ENCODE assay signal across 24 mouse cellular contexts in the genomic region with DNA sequence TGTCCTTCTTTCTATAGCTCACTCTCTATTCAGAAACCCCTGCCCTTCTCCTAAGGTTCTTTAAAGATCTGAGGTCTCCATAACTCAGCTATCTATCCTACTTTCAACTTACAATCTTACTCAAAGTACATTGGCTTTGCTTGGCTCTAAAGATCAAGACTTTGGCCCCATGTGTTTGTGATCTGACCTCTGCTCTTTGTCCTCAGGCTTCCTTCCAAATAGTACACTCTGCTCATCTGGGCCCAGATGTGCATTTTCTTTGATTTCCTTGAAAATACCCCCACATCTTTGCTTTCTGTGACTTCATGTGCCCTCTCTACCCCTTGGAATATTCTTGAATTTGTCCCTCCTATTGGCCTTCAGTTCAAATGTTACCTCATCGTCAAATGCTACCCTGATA.
DNase-seq lines count a peak whose midpoint lies in the region; ATAC-seq and TF ChIP-seq lines count a peak whose summit lies in the region.
"Had no signal": no experiment of that assay in that cellular context is flagged by ENCODE, and none has a peak within 500 bp of the region (broad histone marks: within the 10 kb centered on the region; RNA-seq: fewer than 3 reads in every experiment).

No protein-coding gene starts in this region.

- no peaks in the 10 kb centered on the region for H3K36me3 ChIP-seq in kidney, adult 2 months (ENCODE audit: control insufficient read depth, insufficient read depth, low read length)
- H3K36me3 ChIP-seq in kidney, embryonic 14.5 days (ENCODE audit: control insufficient read depth, insufficient read depth, low read length), result no peaks in the 10 kb centered on the region
- no peaks in the 10 kb centered on the region for H3K36me3 ChIP-seq in kidney, embryonic 15.5 days
- H3K36me3 ChIP-seq in liver, adult 2 months (ENCODE audit: control insufficient read depth, insufficient read depth, low read length), result no peaks in the 10 kb centered on the region
- H3K36me3 ChIP-seq: embryonic facial prominence, embryonic 10.5 days; embryonic facial prominence, embryonic 12.5 days; G1E had no signal

- H3K4me3 ChIP-seq in kidney, adult 2 months (ENCODE audit: insufficient read depth, low read depth, low read length), result no peak overlapping the region
- H3K4me3 ChIP-seq in kidney, embryonic 14.5 days (ENCODE audit: low read length), result no peak overlapping the region
- no peak overlapping the region for H3K4me3 ChIP-seq in kidney, embryonic 15.5 days (replicated peaks)
- H3K4me3 ChIP-seq in liver, adult 2 months (ENCODE audit: insufficient read depth, low read depth, low read length), result no peak overlapping the region
- H3K4me3 ChIP-seq: embryonic facial prominence, embryonic 10.5 days; embryonic facial prominence, embryonic 12.5 days; forebrain, embryonic 13.5 days had no signal

- ATAC-seq in kidney, embryonic 14.5 days (ENCODE audit: low FRiP score, low TSS enrichment), result no peak
- no peak for ATAC-seq in kidney, embryonic 15.5 days (replicated peaks; ENCODE audit: low FRiP score)
- ATAC-seq: activated CD4-positive, CD25-positive, alpha-beta regulatory T cell, adult 4 months; CD4-positive, CD25-positive, alpha-beta regulatory T cell, adult 4 months; forebrain, embryonic 13.5 days; Patski had no signal

- H3K4me2 ChIP-seq in kidney, embryonic 14.5 days (replicated peaks; ENCODE audit: low read depth, low read length), result no peak overlapping the region
- H3K4me2 ChIP-seq in kidney, embryonic 15.5 days, result no peak overlapping the region
- H3K4me2 ChIP-seq: embryonic facial prominence, embryonic 12.5 days; forebrain, embryonic 13.5 days had no signal

- H3K27ac ChIP-seq in kidney, adult 2 months (ENCODE audit: insufficient read depth, low read depth, low read length), result no peak overlapping the region
- H3K27ac ChIP-seq in kidney, embryonic 14.5 days (ENCODE audit: low read depth, low read length), result no peak overlapping the region
- H3K27ac ChIP-seq in kidney, embryonic 15.5 days, result no peak overlapping the region
- no peak overlapping the region for H3K27ac ChIP-seq in liver, adult 2 months (replicated peaks; ENCODE audit: insufficient read depth, low read depth, low read length)
- H3K27ac ChIP-seq: embryonic facial prominence, embryonic 10.5 days; embryonic facial prominence, embryonic 12.5 days; forebrain, embryonic 13.5 days had no signal

- no peaks in the 10 kb centered on the region for H3K79me2 ChIP-seq in liver, adult 2 months (ENCODE audit: control insufficient read depth, insufficient read depth, low read length)

- H3K9me3 ChIP-seq in kidney, embryonic 14.5 days (ENCODE audit: control insufficient read depth, low read length), result no peaks in the 10 kb centered on the region
- H3K9me3 ChIP-seq in kidney, embryonic 15.5 days (replicated peaks), result no peaks in the 10 kb centered on the region
- H3K9me3 ChIP-seq: embryonic facial prominence, embryonic 10.5 days; embryonic facial prominence, embryonic 12.5 days; forebrain, embryonic 13.5 days had no signal

- no peak overlapping the region for H3K9ac ChIP-seq in kidney, embryonic 14.5 days (ENCODE audit: low read depth, low read length)
- no peak overlapping the region for H3K9ac ChIP-seq in kidney, embryonic 15.5 days
- H3K9ac ChIP-seq in liver, adult 2 months (ENCODE audit: low read depth, low read length), result no peak overlapping the region
- H3K9ac ChIP-seq: embryonic facial prominence, embryonic 12.5 days; forebrain, embryonic 13.5 days had no signal

- no peak for TF ChIP-seq POLR2A in kidney, adult 2 months (IDR thresholded peaks at IDR 0.05; ENCODE audit: low read depth, low read length)
- TF ChIP-seq POLR2A in liver, adult 2 months (IDR thresholded peaks at IDR 0.05; ENCODE audit: extremely low read depth, insufficient read depth, low read length), result no peak

- 79% methylated on average over 1 of the region's 1 CpGs for WGBS in kidney, adult 2 months
- 96% methylated on average over 1 of the region's 1 CpGs for WGBS in kidney, embryonic 14.5 days
- 83% methylated on average over 1 of the region's 1 CpGs for WGBS in kidney, embryonic 15.5 days
- WGBS in liver, adult 2 months, result 74% methylated on average over 1 of the region's 1 CpGs

- DNase-seq in kidney, adult 11 months, result peak; percentile 13
- DNase-seq in kidney, postnatal 4 days, result no peak
- peak; percentile 60 for DNase-seq in kidney, adult 2 months
- peak; percentile 67 for DNase-seq in kidney, adult 9 months
- DNase-seq in liver, adult 2 months (ENCODE audit: extremely low read depth, low read depth, low spot score), result peak; percentile 47
- DNase-seq in liver, result no peak
- DNase-seq: adrenal gland, adult 8-10 months; adrenal gland, postnatal 14 days; adrenal gland, postnatal 36 days; B cell, adult 2 months; cerebellum, adult 11-12 months; cerebellum, adult 2 months; cerebellum, adult 9-10 months; cerebellum, postnatal 25 days had no signal

- H3K4me1 ChIP-seq in kidney, adult 2 months (ENCODE audit: control insufficient read depth, insufficient read depth, low read length), result no peaks in the 10 kb centered on the region
- H3K4me1 ChIP-seq in kidney, embryonic 14.5 days (ENCODE audit: control insufficient read depth, insufficient read depth, low read length), result no peaks in the 10 kb centered on the region
- H3K4me1 ChIP-seq in kidney, embryonic 15.5 days, result no peaks in the 10 kb centered on the region
- H3K4me1 ChIP-seq in liver, adult 2 months (ENCODE audit: control insufficient read depth, insufficient read depth, low read length), result no peaks in the 10 kb centered on the region
- H3K4me1 ChIP-seq: embryonic facial prominence, embryonic 10.5 days; embryonic facial prominence, embryonic 12.5 days had no signal

- no peaks in the 10 kb centered on the region for H3K27me3 ChIP-seq in kidney, adult 2 months (replicated peaks; ENCODE audit: control insufficient read depth, insufficient read depth, low read length)
- H3K27me3 ChIP-seq in kidney, embryonic 14.5 days (ENCODE audit: control insufficient read depth, insufficient read depth, low read length), result no peaks in the 10 kb centered on the region
- H3K27me3 ChIP-seq in kidney, embryonic 15.5 days, result no peaks in the 10 kb centered on the region
- H3K27me3 ChIP-seq in liver, adult 2 months (ENCODE audit: control insufficient read depth, insufficient read depth, low read length), result no peaks in the 10 kb centered on the region
- H3K27me3 ChIP-seq: CH12.LX; embryonic facial prominence, embryonic 12.5 days; forebrain, embryonic 13.5 days had no signal

- no peak for TF ChIP-seq CTCF in kidney, adult 2 months (conservative IDR thresholded peaks at IDR 0.05; ENCODE audit: insufficient read depth, insufficient read length, low read depth, low read length)
- TF ChIP-seq CTCF in liver, adult 2 months (IDR thresholded peaks at IDR 0.05; ENCODE audit: low read depth, low read length), result no peak

Comparison
In these comparisons a context has a peak if more than half of its experiments do, and no peak if none do; other contexts are left out.
1. DNase-seq: peak in kidney, adult 11 months (single experiment), kidney, adult 2 months (single experiment), kidney, adult 9 months (single experiment) and liver, adult 2 months (single experiment); none in kidney, postnatal 4 days (0 of 2) and liver (single experiment).